Mouse (Mus musculus) layer of hippocampus, postnatal 14 days (tissue): Measurements from ENCODE around the gene Igfbp6. TPM values are rescaled to one million over a fixed set of nuclear protein-coding genes. Genes with fewer than 3 reads are reported as not detected.

Experiments used
- total RNA-seq, 2 experiments: library from RNA; stranded (reverse); gene quantifications; 2 replicates each; pipeline ENCODE4 v1.2.3; 2021

The Igfbp6 gene
- total RNA-seq, 2 experiments from 2014 or later: 3.0 to 4.0 TPM

Other genes with a start within 250 kb of the Igfbp6 start
- gene Krt4, start 219.6 kb upstream of the Igfbp6 start, total RNA-seq: not detected
- gene Krt79, start 204.0 kb upstream of the Igfbp6 start, total RNA-seq: under 1 TPM in 1 of 2 experiments, not detected in 1; 0.44 TPM
- not detected for gene Krt78, start 190.1 kb upstream of the Igfbp6 start, total RNA-seq
- gene Krt8, start 139.9 kb upstream of the Igfbp6 start, total RNA-seq: 1 to 10 TPM in 1 of 2 experiments, under 1 TPM in 1; 0.31 to 1.6 TPM
- 1 to 10 TPM in 1 of 2 experiments, under 1 TPM in 1; 0.45 to 3.4 TPM for gene Krt18, start 116.2 kb upstream of the Igfbp6 start, total RNA-seq
- gene Eif4b, start 70.6 kb upstream of the Igfbp6 start, total RNA-seq: 100 to 1,000 TPM; 179 to 184 TPM
- gene Tns2, start 43.9 kb upstream of the Igfbp6 start, total RNA-seq: 10 to 100 TPM; 10.0 to 15.8 TPM
- 100 to 1,000 TPM; 163 to 164 TPM for gene Spryd3, start 8.1 kb upstream of the Igfbp6 start, total RNA-seq
- gene Soat2, start 6.2 kb downstream of the Igfbp6 start, total RNA-seq: not detected
- 10 to 100 TPM; 69.8 to 76.3 TPM for gene Zfp740, start 58.9 kb downstream of the Igfbp6 start, total RNA-seq
- gene Csad, start 60.4 kb downstream of the Igfbp6 start, total RNA-seq: 10 to 100 TPM; 40.5 to 42.4 TPM
- 1 to 10 TPM; 2.1 to 4.2 TPM for gene Itgb7, start 87.6 kb downstream of the Igfbp6 start, total RNA-seq
- 10 to 100 TPM in 1 of 2 experiments, 1 to 10 TPM in 1; 8.8 to 11.2 TPM for gene Rarg, start 113.2 kb downstream of the Igfbp6 start, total RNA-seq
- gene Gm9918, start 126.2 kb downstream of the Igfbp6 start, total RNA-seq: not detected
- gene Mfsd5, start 135.1 kb downstream of the Igfbp6 start, total RNA-seq: 10 to 100 TPM; 34.1 to 36.0 TPM
- 1 to 10 TPM; 1.6 to 1.7 TPM for gene Espl1, start 151.9 kb downstream of the Igfbp6 start, total RNA-seq
- 100 to 1,000 TPM; 317 to 334 TPM for gene Pfdn5, start 181.8 kb downstream of the Igfbp6 start, total RNA-seq
- gene Myg1, start 187.3 kb downstream of the Igfbp6 start, total RNA-seq: 10 to 100 TPM; 51.8 to 61.3 TPM
- 10 to 100 TPM; 25.5 to 27.7 TPM for gene Aaas, start 206.4 kb downstream of the Igfbp6 start, total RNA-seq
- under 1 TPM; 0.69 to 0.90 TPM for gene Sp7, start 222.8 kb downstream of the Igfbp6 start, total RNA-seq